Mouse (Mus musculus): Measurements from ENCODE around the gene Sln. TPM values are rescaled to one million over a fixed set of nuclear protein-coding genes. Genes with fewer than 3 reads are reported as not detected.

Sln gene
- polyA plus RNA-seq, 1 experiment from 2014 or later = not detected

DNA sequence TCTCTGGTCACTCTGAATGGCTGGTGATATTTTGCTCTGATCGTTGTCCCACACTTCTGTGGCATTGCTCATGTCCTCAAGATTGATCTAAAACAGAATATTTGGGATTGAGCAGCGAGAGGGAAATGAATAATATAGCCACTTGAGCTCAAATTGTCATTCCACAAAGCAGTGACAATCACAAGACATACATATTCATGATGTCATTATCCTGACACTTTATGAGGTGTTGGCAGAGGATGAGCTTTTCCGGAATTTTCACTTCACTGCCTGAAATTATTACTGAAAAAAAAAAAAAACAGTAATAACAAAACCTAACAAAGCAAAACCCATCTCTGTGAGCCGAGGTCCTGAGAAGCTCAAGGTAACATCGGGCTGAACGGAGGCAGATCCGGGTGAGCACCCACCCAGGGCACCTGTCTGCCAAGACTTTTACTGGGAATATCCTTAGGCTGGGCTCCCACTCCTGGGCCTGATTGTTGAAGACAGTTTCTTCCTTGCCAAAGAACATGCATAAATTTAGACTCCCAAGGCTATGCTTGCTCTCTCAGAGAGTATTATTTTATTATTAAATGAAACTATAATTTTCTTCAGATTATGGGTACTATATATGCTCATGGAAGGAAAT is 53.4 kb downstream of the Sln start:
- ATAC-seq (no peak), DNase-seq (ENCODE audit: low read depth, low spot score) (no peak)
- CTCF ChIA-PET = interaction anchor here (1.3 to 2.0 kb wide), 2 partner anchors 13 to 76 kb away, joined by 3 to 10 read pairs; no protein-coding TSS in a partner anchor
- no peak for TF ChIP-seq CTCF (IDR thresholded peaks at IDR 0.05)
- in situ Hi-C loops (cut with MboI; ENCODE audit: low pct_unique_long_range_greater_than_20kb) = no loop called here
- peaks cover 12% of the 10 kb centered on the region for H3K27me3 ChIP-seq
- POLR2A ChIA-PET = interaction anchor here (0.7 kb wide), 1 partner anchor 9 kb away, joined by 3 read pairs; no protein-coding TSS in a partner anchor

Other genes starting within 250 kb of the Sln start
- 86.2 TPM for gene Acat1, start 239.8 kb upstream of the Sln start, polyA plus RNA-seq (2021)
- 33.8 TPM for gene Cul5, start 180.2 kb upstream of the Sln start, polyA plus RNA-seq (2021)
- gene Rab39, start 143.9 kb upstream of the Sln start, polyA plus RNA-seq (2021) = not detected
- gene Slc35f2, start 78.6 kb upstream of the Sln start, polyA plus RNA-seq (2021) = 4.5 TPM
- gene Elmod1, start 125.1 kb downstream of the Sln start, polyA plus RNA-seq (2021) = 11.4 TPM
- not detected for gene Tnfaip8l3, start 218.2 kb downstream of the Sln start, polyA plus RNA-seq (2021)

Data from Patski (cell line).